Mouse (Mus musculus) frontal cortex, postnatal 36 days (tissue): Measurements from ENCODE around the gene Gm20388.

ENCODE experiments used
- DNase-seq, 2 experiments: peaks; one replicate each; pipeline ENCODE4 v3.0.0; 2022; ENCODE audit warnings: low spot score in 2 of 2

The Gm20388 gene

DNA sequence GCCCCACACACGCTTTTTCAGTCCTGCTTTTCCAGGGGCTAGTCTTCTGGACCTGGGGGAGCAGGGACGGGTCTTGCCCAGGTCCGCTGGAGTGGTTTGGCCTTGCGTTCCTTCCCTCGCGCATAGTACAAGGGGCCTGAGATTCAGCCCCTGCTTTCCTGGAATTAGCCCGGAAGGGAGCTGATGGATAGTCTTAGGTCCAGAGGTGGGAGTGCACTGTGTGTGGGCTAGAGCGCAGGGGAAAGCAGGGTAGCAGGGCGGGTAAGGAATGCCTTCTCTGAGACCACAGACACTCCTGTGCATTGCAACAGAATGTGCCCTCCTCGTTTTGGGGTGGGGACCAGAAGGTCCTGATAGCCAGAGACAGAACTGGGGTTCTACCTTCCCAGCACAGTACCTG is 2666.5 kb downstream of the Gm20388 start:
- DNase-seq, result no peak

- no peak for DNase-seq
These were observed 2668.6 kb downstream of the Gm20388 start for GRCm38 (mm10) chr8:122579196-122579595.

DNA sequence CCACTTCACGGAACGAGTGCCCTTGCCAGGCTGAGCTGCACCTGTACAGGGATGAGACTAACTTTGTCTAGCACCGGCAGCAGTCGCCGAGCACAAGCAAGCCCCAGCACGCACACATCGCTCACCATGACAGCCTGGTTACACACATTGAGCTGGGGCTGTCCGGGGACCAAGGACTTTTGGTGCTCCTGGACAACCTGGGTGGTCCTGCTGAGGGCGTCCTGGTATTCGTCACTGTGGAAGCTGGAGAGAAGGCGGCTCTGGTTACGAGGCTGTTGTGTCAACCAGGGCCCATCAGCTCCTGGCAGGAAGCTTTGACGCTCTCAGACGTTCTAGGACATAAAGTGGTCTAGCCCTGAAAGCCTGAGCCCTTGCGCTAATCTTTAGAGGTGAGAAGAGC is 2670.3 kb downstream of the Gm20388 start:
- no peak for DNase-seq

DNA sequence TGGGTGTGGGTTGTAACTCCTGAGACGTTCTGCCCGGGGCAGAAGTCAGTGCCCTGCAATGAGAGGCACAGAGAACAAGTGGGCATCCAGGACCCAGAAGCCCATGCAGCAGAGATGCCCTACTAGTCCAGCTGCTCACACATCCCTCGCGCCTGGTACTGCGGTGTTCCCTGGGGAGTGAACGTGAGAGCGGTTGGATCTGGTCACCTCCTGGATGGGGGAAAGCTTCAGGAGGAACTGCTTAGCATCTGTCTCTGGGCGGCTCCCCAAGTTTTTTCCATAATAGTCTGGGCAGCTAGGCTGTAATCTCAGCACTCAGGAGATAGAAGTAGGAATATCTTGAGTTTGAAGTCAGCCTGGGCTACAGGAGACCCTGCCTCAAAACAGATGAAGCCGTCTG is 2674.3 kb downstream of the Gm20388 start:
- no peak for DNase-seq

DNA sequence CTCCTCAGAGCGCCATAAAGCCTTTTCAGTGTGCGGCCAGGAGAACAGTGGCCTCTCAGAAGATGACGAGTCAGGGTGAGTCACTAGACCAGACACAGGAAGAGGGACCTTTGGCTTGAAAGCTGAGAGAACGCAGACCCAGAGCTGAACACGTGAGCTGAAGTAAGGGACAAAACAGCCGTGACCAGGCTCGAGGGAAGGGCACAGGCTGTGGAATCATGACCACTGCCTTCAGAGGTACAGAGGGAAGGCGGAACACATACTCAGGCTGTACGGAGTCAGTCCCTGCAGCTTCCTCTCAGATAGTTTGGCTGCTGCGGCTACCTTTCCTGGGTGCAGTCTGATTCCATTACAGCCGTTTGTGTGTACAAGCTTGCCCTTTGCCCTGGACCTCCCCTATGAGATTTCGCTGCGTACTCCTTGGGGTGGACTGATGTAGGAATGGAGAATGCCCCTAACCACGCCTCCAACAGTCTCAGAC is 2674.8 kb downstream of the Gm20388 start:
- no peak for DNase-seq

DNA sequence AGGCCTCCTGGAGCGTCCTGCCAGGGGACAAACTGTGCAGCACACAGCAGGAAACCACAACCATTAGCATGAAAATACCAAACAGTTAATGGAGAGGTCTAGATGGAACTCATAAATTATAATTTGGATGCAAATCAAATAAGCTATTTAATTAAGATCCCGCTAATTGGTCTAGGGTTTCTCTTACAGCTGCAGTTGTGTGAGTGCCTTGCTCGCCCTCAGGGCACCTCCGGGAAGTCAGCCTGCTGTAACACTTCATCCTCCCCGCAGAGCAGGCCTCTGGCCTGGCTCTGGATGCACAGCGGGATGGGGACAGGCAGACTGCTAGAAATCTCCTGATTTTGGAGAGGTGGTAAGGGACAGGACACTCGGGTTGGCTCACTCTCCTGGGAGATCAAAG is 2675.5 kb downstream of the Gm20388 start:
- no peak for DNase-seq

DNA sequence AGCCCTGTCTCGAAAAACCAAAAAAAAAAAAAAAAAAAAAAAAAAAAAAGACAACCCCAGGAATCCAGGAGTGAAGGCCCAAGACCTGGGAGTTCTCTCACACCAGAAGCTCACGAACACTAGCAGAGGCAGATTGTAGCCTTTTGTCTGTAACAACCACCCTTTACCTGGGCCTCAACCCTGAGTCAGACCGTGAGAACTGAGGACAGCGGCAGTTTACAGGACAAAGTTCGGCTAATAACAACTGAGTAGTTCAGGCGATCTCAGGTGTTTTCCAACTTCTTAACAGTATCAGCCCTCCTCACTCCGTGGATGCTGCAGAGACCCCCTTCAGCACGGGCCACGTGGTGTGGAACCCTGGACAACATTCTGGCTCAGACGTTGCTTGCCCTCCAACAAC is 2676.1 kb downstream of the Gm20388 start:
- DNase-seq, result no peak

- DNase-seq, result no peak
These were observed 2682.6 kb downstream of the Gm20388 start for GRCm38 (mm10) chr8:122593240-122593639.

- no peak for DNase-seq
These were observed 2683.3 kb downstream of the Gm20388 start for GRCm38 (mm10) chr8:122593783-122594507.

- DNase-seq, result no peak
These were observed 2685.4 kb downstream of the Gm20388 start for GRCm38 (mm10) chr8:122596031-122596430.

- DNase-seq, result no peak
These were observed 2690.0 kb downstream of the Gm20388 start for GRCm38 (mm10) chr8:122600666-122601065.

- no peak for DNase-seq
These were observed 2694.0 kb downstream of the Gm20388 start for GRCm38 (mm10) chr8:122604640-122605039.

GRCm38 (mm10) chr8:122605367-122605766 is 2694.7 kb downstream of the Gm20388 start:
- peak in 1 of 2 experiments; percentile 20 for DNase-seq

- DNase-seq, result no peak
These were observed 2696.2 kb downstream of the Gm20388 start for GRCm38 (mm10) chr8:122606810-122607209.

DNA sequence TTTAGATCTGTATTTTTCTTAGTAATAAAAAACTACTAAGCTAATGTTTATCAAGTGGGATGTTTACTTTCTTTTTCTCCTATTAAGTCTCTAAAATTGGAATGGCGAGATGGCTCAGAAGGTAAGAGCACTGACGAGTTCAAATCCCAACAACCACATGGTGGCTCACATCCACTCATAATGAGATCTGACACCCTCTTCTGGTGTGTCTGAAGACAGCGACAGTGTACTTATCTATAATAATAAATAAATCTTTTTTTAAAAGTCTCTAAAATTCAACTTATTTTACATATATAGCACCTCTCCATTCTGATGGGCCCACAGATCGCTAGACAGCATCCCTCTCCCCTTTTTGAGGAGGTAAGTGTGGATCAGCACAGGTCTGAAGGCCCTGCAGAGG is 2699.6 kb downstream of the Gm20388 start:
- DNase-seq, result no peak

DNA sequence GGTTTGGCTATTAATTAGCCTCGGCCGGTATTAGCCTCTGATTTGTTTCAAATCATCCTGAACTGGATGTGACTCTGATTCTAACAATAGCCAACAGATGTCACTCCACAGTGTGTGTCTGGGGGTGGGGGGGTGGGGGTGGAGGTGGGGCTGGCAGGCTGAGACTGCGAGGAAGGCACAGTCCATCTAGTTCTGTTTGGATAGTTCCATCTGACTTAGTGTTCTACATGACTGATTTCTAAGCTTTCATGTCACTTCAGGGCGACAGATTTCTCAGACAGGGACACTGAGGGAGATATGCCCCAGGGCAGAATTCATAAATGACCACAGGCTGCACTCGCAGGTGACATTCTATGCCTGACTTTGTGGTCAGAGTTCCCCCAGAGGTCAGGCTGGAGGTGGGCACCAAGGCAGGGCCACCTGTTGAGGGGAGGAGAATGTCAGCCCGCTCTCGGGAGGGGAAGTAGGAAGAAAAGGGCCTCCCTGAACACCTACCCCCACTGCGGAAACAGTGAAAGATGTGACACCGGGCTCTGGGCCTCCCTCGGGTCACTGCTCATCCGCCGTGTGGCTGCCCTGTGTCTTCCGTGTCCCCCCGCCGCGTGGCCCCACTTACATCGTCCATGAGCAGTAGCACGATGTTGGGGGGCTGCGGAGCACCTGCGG is 2700.1 kb downstream of the Gm20388 start:
- no peak for DNase-seq

DNA sequence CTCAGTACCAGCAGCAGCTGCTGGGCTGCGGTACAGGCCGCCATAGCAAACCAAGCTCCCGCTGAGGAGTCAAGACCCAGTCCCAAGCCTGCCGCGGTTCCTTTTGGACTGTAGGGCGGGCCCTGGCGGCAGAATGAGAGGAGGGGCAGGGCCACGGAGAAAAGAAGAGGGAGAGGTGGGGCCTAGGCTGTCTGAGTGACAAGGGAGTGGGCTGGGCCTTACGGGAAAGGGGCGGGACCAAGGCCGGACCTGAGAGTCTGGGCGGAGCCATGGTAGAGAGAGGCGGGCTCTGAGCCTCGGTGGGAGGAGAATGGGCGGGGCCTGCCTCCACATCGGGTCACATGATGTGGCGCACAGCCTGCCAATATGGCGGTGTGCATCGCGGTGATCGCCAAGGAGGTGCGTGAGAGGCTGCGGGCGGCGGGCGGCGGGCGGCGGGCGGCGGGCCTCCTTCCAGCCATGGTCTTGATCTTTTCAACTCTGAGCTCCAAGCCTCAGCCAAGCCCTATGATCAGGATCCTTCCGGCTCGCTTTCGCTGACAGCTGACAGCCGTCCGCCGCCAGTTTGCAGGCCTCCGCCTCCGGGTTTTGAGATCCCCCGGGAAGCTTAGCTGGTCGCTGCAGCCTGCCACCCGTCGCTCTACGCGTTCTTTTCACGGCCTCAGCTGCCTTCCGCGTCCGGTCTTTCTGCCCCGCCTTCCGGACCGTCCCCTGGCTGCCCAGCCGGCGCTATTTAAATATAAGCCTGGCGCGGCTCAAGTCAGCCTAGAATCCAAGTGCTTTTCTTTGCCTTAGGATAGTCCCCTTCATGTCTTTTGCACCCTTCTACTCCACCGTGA is 2700.9 kb downstream of the Gm20388 start, which contains the start of the genes Galns and Trappc2l:
Gene Galns, minus strand, starts transcription at position 169 of the 839 bp plus-strand sequence.
Gene Trappc2l, plus strand, starts transcription at position 346 of the 839 bp plus-strand sequence.
- DNase-seq, result peak; percentile 89 to 94

DNA sequence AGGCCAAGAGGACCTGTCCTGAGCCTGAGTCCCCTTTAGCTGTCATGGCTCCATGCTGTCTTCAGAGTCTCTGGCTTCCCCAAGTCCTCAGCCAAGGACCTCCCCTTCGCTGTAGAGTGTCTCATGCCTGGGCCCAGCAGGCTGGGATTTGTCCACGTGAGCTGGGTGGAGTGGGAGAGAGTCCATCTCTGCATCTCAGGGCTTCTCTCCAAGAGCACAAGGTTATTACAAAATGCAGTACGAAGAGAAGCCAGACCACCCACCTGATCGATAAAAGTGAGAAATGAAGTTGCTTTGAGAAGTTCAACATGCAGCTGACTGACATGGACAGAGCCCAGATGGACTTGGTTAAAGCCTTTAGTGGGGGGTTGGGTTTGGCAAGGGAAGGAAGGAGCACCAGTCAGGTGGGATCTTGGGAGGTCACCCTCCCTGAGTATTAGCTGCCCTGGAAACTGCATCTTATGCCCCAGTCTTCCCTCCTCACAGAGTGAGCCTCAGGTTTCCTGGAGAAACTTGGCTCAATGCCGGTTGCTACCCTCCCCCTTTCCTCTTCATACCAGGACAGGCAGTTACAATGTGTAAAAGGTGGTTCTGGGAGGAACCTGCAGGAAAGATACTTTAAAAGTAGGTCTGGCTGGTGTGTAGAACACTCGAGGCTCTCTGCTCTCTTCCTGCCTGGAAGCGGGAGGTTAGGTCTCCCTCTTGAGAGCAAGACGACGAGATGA is 2705.7 kb downstream of the Gm20388 start:
- no peak for DNase-seq

DNA sequence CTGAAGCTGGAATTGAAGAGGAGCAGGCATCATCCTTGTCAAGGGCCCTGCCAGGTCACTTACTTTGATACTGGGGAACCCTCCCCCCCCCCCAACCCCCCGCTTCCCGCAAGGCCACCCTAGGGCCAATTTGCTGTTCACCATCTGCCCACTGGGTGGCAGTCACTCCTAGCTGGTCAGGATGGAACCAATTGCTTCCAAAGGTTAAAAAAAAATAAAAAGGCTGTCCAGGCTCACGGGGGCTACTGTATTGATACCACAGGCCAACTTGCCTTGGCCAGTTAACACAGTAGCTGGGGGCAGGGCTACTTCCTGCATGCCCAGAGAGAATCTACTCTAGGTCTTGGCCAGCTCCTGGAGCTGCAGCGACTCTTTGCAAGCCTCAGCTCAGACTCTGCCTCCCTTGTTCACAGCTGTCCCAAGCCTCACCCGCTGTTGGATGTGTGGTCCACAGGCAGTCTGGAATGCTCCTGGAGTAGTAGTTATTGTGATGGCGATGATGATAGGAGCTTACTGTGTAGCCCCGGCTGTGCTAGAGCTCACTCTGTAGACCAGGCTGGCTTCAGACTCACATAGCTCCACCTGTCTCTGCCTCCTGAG is 2707.4 kb downstream of the Gm20388 start:
- peak; percentile 70 to 75 for DNase-seq

GRCm38 (mm10) chr8:122618660-122619378 is 2708.2 kb downstream of the Gm20388 start:
- DNase-seq, result no peak
